Mouse (Mus musculus): ENCODE data around the gene Ift172.

The Ift172 gene

GRCm38 (mm10) chr5:31290521-31291360 lies at the start of gene Ift172:
Gene Ift172 (minus strand): TSS chr5:31291116.
- DNase-seq (ENCODE audit: low read depth, low spot score): peak; percentile 99

GRCm38 (mm10) chr5:31328255-31328654 lies 37.3 kb upstream of the Ift172 start:
- peak; percentile 34 for DNase-seq (ENCODE audit: low read depth, low spot score)

GRCm38 (mm10) chr5:31326850-31327249 lies 35.9 kb upstream of the Ift172 start:
- DNase-seq (ENCODE audit: low read depth, low spot score): no peak

GRCm38 (mm10) chr5:31324085-31324484 lies 33.2 kb upstream of the Ift172 start:
- no peak for DNase-seq (ENCODE audit: low read depth, low spot score)

- DNase-seq (ENCODE audit: low read depth, low spot score): no peak
Observed at GRCm38 (mm10) chr5:31322776-31323175, 31.9 kb upstream of the Ift172 start.

GRCm38 (mm10) chr5:31312806-31313205 lies 21.9 kb upstream of the Ift172 start:
- no peak for DNase-seq (ENCODE audit: low read depth, low spot score)

- no peak for DNase-seq (ENCODE audit: low read depth, low spot score)
Observed at GRCm38 (mm10) chr5:31303093-31303492, 12.2 kb upstream of the Ift172 start.

GRCm38 (mm10) chr5:31301866-31302265 lies 10.9 kb upstream of the Ift172 start:
- DNase-seq (ENCODE audit: low read depth, low spot score): no peak

GRCm38 (mm10) chr5:31298486-31298885 lies 7.6 kb upstream of the Ift172 start:
- DNase-seq (ENCODE audit: low read depth, low spot score): no peak

- DNase-seq (ENCODE audit: low read depth, low spot score): no peak
Observed at GRCm38 (mm10) chr5:31297981-31298380, 7.1 kb upstream of the Ift172 start.

GRCm38 (mm10) chr5:31297047-31297757 lies 6.3 kb upstream of the Ift172 start, which contains the start of gene Gckr:
Gene Gckr (plus strand): TSS chr5:31297443.
- DNase-seq (ENCODE audit: low read depth, low spot score): no peak

GRCm38 (mm10) chr5:31295606-31296141 lies 4.8 kb upstream of the Ift172 start, which contains the start of gene Fndc4:
Gene Fndc4 (minus strand): TSS chr5:31296080.
- DNase-seq (ENCODE audit: low read depth, low spot score): no peak

- no peak for DNase-seq (ENCODE audit: low read depth, low spot score)
Observed at GRCm38 (mm10) chr5:31294964-31295605, 4.2 kb upstream of the Ift172 start.

- DNase-seq (ENCODE audit: low read depth, low spot score): no peak
Observed at GRCm38 (mm10) chr5:31291361-31291688, 409 bp upstream of the Ift172 start.

GRCm38 (mm10) chr5:31289626-31290230 lies 1.2 kb downstream of the Ift172 start:
- no peak for DNase-seq (ENCODE audit: low read depth, low spot score)

GRCm38 (mm10) chr5:31288655-31289054 lies 2.3 kb downstream of the Ift172 start:
- DNase-seq (ENCODE audit: low read depth, low spot score): no peak

GRCm38 (mm10) chr5:31288225-31288624 lies 2.7 kb downstream of the Ift172 start:
- peak; percentile 23 for DNase-seq (ENCODE audit: low read depth, low spot score)

- DNase-seq (ENCODE audit: low read depth, low spot score): no peak
Observed at GRCm38 (mm10) chr5:31279245-31279988, 11.5 kb downstream of the Ift172 start.

GRCm38 (mm10) chr5:31273018-31273417 lies 17.9 kb downstream of the Ift172 start:
- no peak for DNase-seq (ENCODE audit: low read depth, low spot score)

GRCm38 (mm10) chr5:31267686-31268085 lies 23.2 kb downstream of the Ift172 start:
- no peak for DNase-seq (ENCODE audit: low read depth, low spot score)

- DNase-seq (ENCODE audit: low read depth, low spot score): no peak
Observed at GRCm38 (mm10) chr5:31266101-31266500, 24.8 kb downstream of the Ift172 start.

Data from skeletal muscle tissue, adult 2 months (tissue).